Mouse (Mus musculus): ENCODE measurements around the gene Tmem126b. TPM values are rescaled to one million over a fixed set of nuclear protein-coding genes. Genes with fewer than 3 reads are reported as not detected.

The Tmem126b gene
- polyA plus RNA-seq (2015; fragmentation: Nextera tagmentation; extraction: Ambion mirVana), result 45.3 and 46.4 TPM in 2 replicates

GRCm38 (mm10) chr7:90475793-90476312 is at the start of gene Tmem126b:
TSS of gene Tmem126b (minus strand) at chr7:90476001.
- H3K9me3 ChIP-seq, result no peaks in the 10 kb centered on the region
- H3K4me3 ChIP-seq, result peak within 1 kb of the TSS; percentile 71
- under 1% methylated on average over 36 of the region's 36 CpGs for WGBS
- peaks cover 5% of the 10 kb centered on the region; the same call in 1 of the 2 replicates for H3K36me3 ChIP-seq
- H3K4me1 ChIP-seq (replicated peaks), result peaks cover 17% of the 10 kb centered on the region
- H3K27ac ChIP-seq (replicated peaks), result peak within 1 kb of the TSS; percentile 84
- peak within 1 kb of the TSS; percentile 77 for H3K9ac ChIP-seq
- H3K27me3 ChIP-seq, result peaks cover 3% of the 10 kb centered on the region
- peak; percentile 100 for ATAC-seq (ENCODE audit: low read depth)
- peak within 1 kb of the TSS; percentile 85 for H3K4me2 ChIP-seq

- no peak overlapping the region for H3K27ac ChIP-seq (replicated peaks)
- ATAC-seq (ENCODE audit: low read depth), result no peak
Observed at GRCm38 (mm10) chr7:90512293-90512692, 36.5 kb upstream of the Tmem126b start.

GRCm38 (mm10) chr7:90508124-90508523 is 32.3 kb upstream of the Tmem126b start:
- H3K27me3 ChIP-seq, result no peaks in the 10 kb centered on the region; the same call in 1 of the 2 replicates
- no peaks in the 10 kb centered on the region for H3K36me3 ChIP-seq
- H3K4me2 ChIP-seq, result no peak overlapping the region
- ATAC-seq (ENCODE audit: low read depth), result no peak
- H3K9ac ChIP-seq, result no peak overlapping the region
- H3K9me3 ChIP-seq, result no peaks in the 10 kb centered on the region
- H3K4me1 ChIP-seq (replicated peaks), result no peaks in the 10 kb centered on the region
- no peak overlapping the region for H3K27ac ChIP-seq (replicated peaks)
- 89% methylated on average over 3 of the region's 3 CpGs for WGBS
- no peak overlapping the region for H3K4me3 ChIP-seq

More at GRCm38 (mm10) chr7:90512293-90512692, 36.5 kb upstream of the Tmem126b start:
- H3K27me3 ChIP-seq, result no peaks in the 10 kb centered on the region
- H3K9me3 ChIP-seq, result no peaks in the 10 kb centered on the region
- no peak overlapping the region for H3K4me2 ChIP-seq
- H3K36me3 ChIP-seq, result no peaks in the 10 kb centered on the region
- no peak overlapping the region for H3K4me3 ChIP-seq
- H3K9ac ChIP-seq, result no peak overlapping the region
- H3K4me1 ChIP-seq (replicated peaks), result no peaks in the 10 kb centered on the region

GRCm38 (mm10) chr7:90482607-90483006 is 6.8 kb upstream of the Tmem126b start:
- Histone ChIP-seq H3K36me3 (no peaks in the 10 kb centered on the region), H3K9me3 (no peaks in the 10 kb centered on the region), H3K4me2 (no peak overlapping the region), H3K4me3 (no peak overlapping the region), H3K9ac (no peak overlapping the region), H3K4me1 (replicated peaks) (no peaks in the 10 kb centered on the region), H3K27ac (replicated peaks) (no peak overlapping the region), H3K27me3 (peaks cover 3% of the 10 kb centered on the region)
- ATAC-seq (ENCODE audit: low read depth), result no peak
- 88% methylated on average over 2 of the region's 2 CpGs for WGBS

- under 1% methylated on average over 32 of the region's 32 CpGs for WGBS
- peak; percentile 91 for ATAC-seq (ENCODE audit: low read depth)
- Histone ChIP-seq H3K27me3 (peaks cover 3% of the 10 kb centered on the region), H3K4me2 (peak within 1 kb of the TSS; percentile 85), H3K4me3 (peak within 1 kb of the TSS; percentile 71), H3K27ac (replicated peaks) (peak within 1 kb of the TSS; percentile 84), H3K9ac (peak within 1 kb of the TSS; percentile 77), H3K4me1 (replicated peaks) (peaks cover 17% of the 10 kb centered on the region), H3K9me3 (no peaks in the 10 kb centered on the region), H3K36me3 (peaks cover 5% of the 10 kb centered on the region; the same call in 1 of the 2 replicates)
Observed at GRCm38 (mm10) chr7:90476313-90477245, 778 bp upstream of the Tmem126b start, which contains the start of gene Dlg2. TSS of gene Dlg2 (plus strand) at chr7:90476672.

- no peak for ATAC-seq (ENCODE audit: low read depth)
- Histone ChIP-seq H3K4me2 (no peak overlapping the region), H3K36me3 (peaks cover 20% of the 10 kb centered on the region), H3K9me3 (no peaks in the 10 kb centered on the region), H3K27ac (replicated peaks) (no peak overlapping the region), H3K27me3 (no peaks in the 10 kb centered on the region), H3K4me1 (replicated peaks) (peaks cover 17% of the 10 kb centered on the region), H3K9ac (no peak overlapping the region), H3K4me3 (no peak overlapping the region)
- 72% methylated on average over 2 of the region's 2 CpGs for WGBS
Observed at GRCm38 (mm10) chr7:90473511-90473910, 2.3 kb downstream of the Tmem126b start.

GRCm38 (mm10) chr7:90461441-90461840 is 14.4 kb downstream of the Tmem126b start:
- peaks cover 11% of the 10 kb centered on the region for H3K4me1 ChIP-seq (replicated peaks)
- no peaks in the 10 kb centered on the region for H3K9me3 ChIP-seq
- no peak overlapping the region for H3K4me2 ChIP-seq
- H3K4me3 ChIP-seq, result no peak overlapping the region
- H3K27ac ChIP-seq (replicated peaks), result no peak overlapping the region
- H3K36me3 ChIP-seq, result no peaks in the 10 kb centered on the region
- no peak for ATAC-seq (ENCODE audit: low read depth)
- no peak overlapping the region for H3K9ac ChIP-seq
- WGBS, result 92% methylated on average over 5 of the region's 5 CpGs
- no peaks in the 10 kb centered on the region for H3K27me3 ChIP-seq

GRCm38 (mm10) chr7:90460930-90461329 is 14.9 kb downstream of the Tmem126b start:
- H3K4me3 ChIP-seq, result no peak overlapping the region
- no peak overlapping the region for H3K9ac ChIP-seq
- peaks cover 16% of the 10 kb centered on the region for H3K4me1 ChIP-seq (replicated peaks)
- H3K4me2 ChIP-seq, result no peak overlapping the region
- no peaks in the 10 kb centered on the region for H3K36me3 ChIP-seq
- H3K27ac ChIP-seq (replicated peaks), result no peak overlapping the region
- no peaks in the 10 kb centered on the region for H3K27me3 ChIP-seq
- 24% methylated on average over 14 of the region's 14 CpGs for WGBS
- no peak for ATAC-seq (ENCODE audit: low read depth)
- no peaks in the 10 kb centered on the region for H3K9me3 ChIP-seq

- no peak for ATAC-seq (ENCODE audit: low read depth)
- Histone ChIP-seq H3K4me2 (no peak overlapping the region), H3K36me3 (no peaks in the 10 kb centered on the region), H3K9me3 (no peaks in the 10 kb centered on the region), H3K27ac (replicated peaks) (no peak overlapping the region), H3K27me3 (no peaks in the 10 kb centered on the region), H3K4me3 (no peak overlapping the region), H3K9ac (no peak overlapping the region), H3K4me1 (replicated peaks) (peaks cover 21% of the 10 kb centered on the region)
- WGBS, result 58% methylated on average over 10 of the region's 10 CpGs
Observed at GRCm38 (mm10) chr7:90460330-90460729, 15.5 kb downstream of the Tmem126b start.

- peak overlapping the region; percentile 61 for H3K4me2 ChIP-seq
- WGBS, result 12% methylated on average over 10 of the region's 10 CpGs
- peak; percentile 80 for ATAC-seq (ENCODE audit: low read depth)
- H3K4me3 ChIP-seq, result peak overlapping the region; percentile 76
- peak overlapping the region; percentile 84 for H3K9ac ChIP-seq
- H3K27me3 ChIP-seq, result no peaks in the 10 kb centered on the region
- peaks cover 17% of the 10 kb centered on the region for H3K36me3 ChIP-seq
- no peaks in the 10 kb centered on the region for H3K9me3 ChIP-seq
- peaks cover 21% of the 10 kb centered on the region for H3K4me1 ChIP-seq (replicated peaks)
- peak overlapping the region; percentile 93 for H3K27ac ChIP-seq (replicated peaks)
Observed at GRCm38 (mm10) chr7:90457517-90457916, 18.3 kb downstream of the Tmem126b start.

GRCm38 (mm10) chr7:90456845-90457468 is 18.8 kb downstream of the Tmem126b start, which contains the start of gene Tmem126a:
TSS of gene Tmem126a (minus strand) at chr7:90457229.
- under 1% methylated on average over 41 of the region's 41 CpGs for WGBS
- peak within 1 kb of the TSS; percentile 93 for H3K27ac ChIP-seq (replicated peaks)
- H3K9me3 ChIP-seq, result no peaks in the 10 kb centered on the region
- peak within 1 kb of the TSS; percentile 84 for H3K9ac ChIP-seq
- peak within 1 kb of the TSS; percentile 76 for H3K4me3 ChIP-seq
- peaks cover 21% of the 10 kb centered on the region for H3K36me3 ChIP-seq
- ATAC-seq (ENCODE audit: low read depth), result peak; percentile 99
- H3K27me3 ChIP-seq, result no peaks in the 10 kb centered on the region
- peaks cover 21% of the 10 kb centered on the region for H3K4me1 ChIP-seq (replicated peaks)
- H3K4me2 ChIP-seq, result peak within 1 kb of the TSS; percentile 61
